Mouse (Mus musculus) MEL (cell line): Measurements from ENCODE around the gene Fuz. TPM values are rescaled to one million over a fixed set of nuclear protein-coding genes. Genes with fewer than 3 reads are reported as not detected.

Experiments
- DNase-seq: peaks from one replicate; pipeline ENCODE4 v3.0.0; 2011; ENCODE audit warnings: low read depth, low spot score
- H3K27ac ChIP-seq: 2 replicates; pipeline ENCODE4 v1.5.1; 2012; ENCODE audit warnings: low read depth, mild to moderate bottlenecking, control low read depth, low read length, moderate library complexity; ENCODE audit not compliant: control insufficient read depth
- H3K27me3 ChIP-seq, 2 experiments: fragments of 150-350 bp in 1 of 2; sonication (generic) in 1 of 2; 2 replicates each; pipeline ENCODE4 v1.6.1; 2012; ENCODE audit warnings: low read length in 2 of 2, mild to moderate bottlenecking in 2 of 2, improper control_type of control experiment in 1 of 2, moderate library complexity in 1 of 2; ENCODE audit not compliant: insufficient read depth in 2 of 2, control insufficient read depth in 1 of 2
- H3K36me3 ChIP-seq, 2 experiments: 2 replicates each; pipeline ENCODE4 v1.6.1; 2012 to 2014; ENCODE audit warnings: low read length in 2 of 2, improper control_type of control experiment in 1 of 2, inconsistent platforms in 1 of 2, mild to moderate bottlenecking in 1 of 2; ENCODE audit not compliant: insufficient read depth in 2 of 2, control insufficient read depth in 1 of 2
- H3K4me1 ChIP-seq, 2 experiments: fragments of 150-350 bp in 1 of 2; sonication (generic) in 1 of 2; 2 replicates each; pipeline ENCODE4 v1.6.1; 2012; ENCODE audit warnings: low read length in 2 of 2, improper control_type of control experiment in 1 of 2, mild to moderate bottlenecking in 1 of 2; ENCODE audit not compliant: insufficient read depth in 2 of 2, control insufficient read depth in 1 of 2
- H3K4me3 ChIP-seq, 2 experiments: fragments of 150-350 bp in 1 of 2; sonication (generic) in 1 of 2; 2 replicates each; pipeline ENCODE4 v1.5.1; 2012; ENCODE audit warnings: low read depth in 2 of 2, low read length in 2 of 2, mild to moderate bottlenecking in 2 of 2, moderate library complexity in 2 of 2, control low read depth in 1 of 2, improper control_type of control experiment in 1 of 2; ENCODE audit not compliant: control insufficient read depth in 1 of 2, insufficient read depth in 1 of 2
- H3K79me2 ChIP-seq: 2 replicates; pipeline ENCODE4 v1.6.1; 2012; ENCODE audit warnings: mild to moderate bottlenecking, low read length, moderate library complexity; ENCODE audit not compliant: control insufficient read depth, poor library complexity, insufficient read depth
- H3K9ac ChIP-seq: 2 replicates; pipeline ENCODE4 v1.6.1; 2012; ENCODE audit warnings: low read depth, mild to moderate bottlenecking, control low read depth, low read length, moderate library complexity; ENCODE audit not compliant: control insufficient read depth, poor library complexity, severe bottlenecking
- H3K9me3 ChIP-seq: fragments of 150-350 bp; sonication (generic); replicated peaks from 2 replicates; pipeline ENCODE4 v1.6.1; 2012; ENCODE audit warnings: mild to moderate bottlenecking, low read length, improper control_type of control experiment, moderate library complexity; ENCODE audit not compliant: insufficient read depth
- CHD2 ChIP-seq: IDR thresholded peaks from 2 replicates; pipeline ENCODE4 v1.6.1; 2011; ENCODE audit warnings: low read length, improper control_type of control experiment
- CTCF ChIP-seq, 3 experiments: IDR thresholded peaks in 2 of 3; conservative IDR thresholded peaks in 1 of 3; 2 replicates each; pipeline ENCODE4 v1.5.1; 2011 to 2012; ENCODE audit warnings: low read length in 3 of 3, low read depth in 2 of 3, mild to moderate bottlenecking in 2 of 3, improper control_type of control experiment in 1 of 3, inconsistent platforms in 1 of 3, mixed read lengths in 1 of 3, moderate library complexity in 1 of 3; ENCODE audit not compliant: control insufficient read depth in 1 of 3, insufficient read depth in 1 of 3, poor library complexity in 1 of 3, severe bottlenecking in 1 of 3
- HCFC1 ChIP-seq: IDR thresholded peaks from 2 replicates; pipeline ENCODE4 v1.6.1; 2012; ENCODE audit warnings: low read depth, mild to moderate bottlenecking, inconsistent platforms, low read length, improper control_type of control experiment, moderate library complexity
- JUND ChIP-seq: IDR thresholded peaks from 2 replicates; pipeline ENCODE4 v1.6.1; 2011; ENCODE audit warnings: low read depth, mild to moderate bottlenecking, improper control_type of control experiment, low read length
- MAFK ChIP-seq: IDR thresholded peaks from 2 replicates; pipeline ENCODE4 v1.6.1; 2011; ENCODE audit warnings: low read depth, mild to moderate bottlenecking, low read length, improper control_type of control experiment, borderline replicate concordance
- MAZ ChIP-seq: IDR thresholded peaks from 2 replicates; pipeline ENCODE4 v1.6.1; 2012; ENCODE audit warnings: low read depth, mild to moderate bottlenecking, inconsistent platforms, low read length, improper control_type of control experiment
- MEF2A ChIP-seq: IDR thresholded peaks from 2 replicates; pipeline ENCODE4 v1.6.1; 2014; ENCODE audit warnings: low read depth, mild to moderate bottlenecking, inconsistent platforms, low read length, improper control_type of control experiment; ENCODE audit not compliant: poor library complexity, insufficient replicate concordance, severe bottlenecking; ENCODE audit errors: extremely low read depth
- NRF1 ChIP-seq: IDR thresholded peaks from 2 replicates; pipeline ENCODE4 v1.6.1; 2014; ENCODE audit warnings: low read depth, mild to moderate bottlenecking, inconsistent platforms, low read length, improper control_type of control experiment, moderate library complexity; ENCODE audit not compliant: poor library complexity, insufficient read depth, severe bottlenecking
- POLR2A ChIP-seq, 2 experiments: IDR thresholded peaks; 2 replicates each; pipeline ENCODE4 v1.6.1; 2011 to 2012; ENCODE audit warnings: low read length in 2 of 2, mild to moderate bottlenecking in 2 of 2, control low read depth in 1 of 2, improper control_type of control experiment in 1 of 2, low read depth in 1 of 2, moderate library complexity in 1 of 2; ENCODE audit not compliant: control insufficient read depth in 1 of 2, insufficient read depth in 1 of 2, poor library complexity in 1 of 2
- POLR2AphosphoS2 ChIP-seq: IDR thresholded peaks from 2 replicates; pipeline ENCODE4 v1.6.1; 2011; ENCODE audit warnings: low read length, improper control_type of control experiment
- POLR2AphosphoS5 ChIP-seq: IDR thresholded peaks from 2 replicates; pipeline ENCODE4 v1.6.1; 2012; ENCODE audit warnings: low read depth, borderline replicate concordance, mild to moderate bottlenecking, inconsistent platforms, low read length, moderate library complexity, mixed read lengths
- RAD21 ChIP-seq: IDR thresholded peaks from 2 replicates; pipeline ENCODE4 v1.6.1; 2011; ENCODE audit warnings: mild to moderate bottlenecking, low read depth, low read length, improper control_type of control experiment
- TAL1 ChIP-seq: IDR thresholded peaks from 2 replicates; pipeline ENCODE4 v1.6.1; 2012; ENCODE audit warnings: mild to moderate bottlenecking, inconsistent platforms, low read length, moderate library complexity, mixed read lengths
- TBP ChIP-seq: IDR thresholded peaks from 2 replicates; pipeline ENCODE4 v1.8.0; 2011; ENCODE audit warnings: low read depth, low read length, improper control_type of control experiment
- UBTF ChIP-seq: IDR thresholded peaks from 2 replicates; pipeline ENCODE4 v1.6.1; 2012; ENCODE audit warnings: low read depth, mild to moderate bottlenecking, inconsistent platforms, low read length, improper control_type of control experiment, moderate library complexity, borderline replicate concordance; ENCODE audit not compliant: insufficient read depth
- USF2 ChIP-seq, 2 experiments: IDR thresholded peaks; 2 replicates each; pipeline ENCODE4 v1.6.1; 2011 to 2012; ENCODE audit warnings: improper control_type of control experiment in 2 of 2, low read length in 2 of 2, borderline replicate concordance in 1 of 2, inconsistent platforms in 1 of 2, low read depth in 1 of 2, mild to moderate bottlenecking in 1 of 2; ENCODE audit not compliant: insufficient read depth in 1 of 2
- ZC3H11A ChIP-seq: IDR thresholded peaks from 2 replicates; pipeline ENCODE4 v1.6.1; 2012; ENCODE audit warnings: low read depth, mild to moderate bottlenecking, inconsistent platforms, low read length, improper control_type of control experiment
- ZMIZ1 ChIP-seq: IDR thresholded peaks from 2 replicates; pipeline ENCODE4 v1.6.1; 2012; ENCODE audit warnings: low read depth, mild to moderate bottlenecking, inconsistent platforms, low read length, improper control_type of control experiment, moderate library complexity
- ZNF384 ChIP-seq: IDR thresholded peaks from 2 replicates; pipeline ENCODE4 v1.6.1; 2012; ENCODE audit warnings: low read depth, mild to moderate bottlenecking, inconsistent platforms, low read length, improper control_type of control experiment
- polyA plus RNA-seq, 2 experiments: library from polyadenylated mRNA; stranded (reverse) in 1 of 2; unstranded in 1 of 2; fragments of >175 nt in 1 of 2; fragments of >200 nt in 1 of 2; gene quantifications; 2 replicates each; pipeline versions ENCODE4 v1.2.1 to v1.2.4; 2012; ENCODE audit warnings: low replicate concordance in 2 of 2, low read depth in 1 of 2; ENCODE audit not compliant: insufficient read length in 2 of 2, insufficient read depth in 1 of 2, missing spikeins in 1 of 2
- total RNA-seq: library from RNA; depleted of rRNA; stranded (reverse); fragments of 300-350 nt; gene quantifications from 2 replicates; pipeline ENCODE4 v1.2.3, GENCODE M21; 2012

The Fuz gene
- total and polyA plus RNA-seq, 3 experiments = 9.4 to 18.1 TPM; not detected in 1

DNA sequence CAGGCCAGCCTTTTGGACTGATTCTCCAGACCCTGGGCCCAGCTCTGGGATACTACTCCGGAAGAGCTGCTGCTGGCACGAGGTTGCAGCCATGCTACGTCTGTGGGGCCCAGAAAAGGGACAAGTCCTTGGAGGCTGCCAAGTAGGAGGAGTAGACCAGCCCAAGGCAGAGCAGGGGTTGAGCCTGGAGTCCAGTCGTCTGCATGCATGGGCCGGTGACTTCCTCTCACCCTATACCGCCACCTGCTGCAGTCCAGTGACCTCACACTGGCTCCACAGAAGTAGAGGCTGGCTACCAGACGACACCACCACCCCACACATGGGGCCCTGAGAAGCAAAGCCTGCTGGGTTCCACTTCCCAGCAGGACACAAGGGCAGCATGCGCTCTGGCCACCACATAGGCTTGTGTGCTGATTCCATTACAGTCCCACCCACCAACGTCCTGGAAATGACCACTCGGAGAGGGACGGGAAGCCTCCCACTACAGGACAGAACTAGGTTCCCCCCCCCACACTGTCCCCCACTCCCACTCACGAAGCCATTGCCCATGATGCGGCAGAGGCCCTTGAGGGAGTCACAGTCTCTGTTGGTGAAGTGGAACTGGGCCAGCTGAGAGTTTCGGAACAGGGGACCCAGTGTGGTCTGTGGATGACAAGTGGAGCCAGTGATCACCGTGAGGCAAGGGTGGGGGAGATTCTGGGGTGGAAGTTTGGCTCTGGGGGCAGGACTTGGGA is 29.4 kb upstream of the Fuz start:
- Histone ChIP-seq H3K9ac (no peak overlapping the region), H3K27me3 (no peaks in the 10 kb centered on the region), H3K36me3 (no peaks in the 10 kb centered on the region; a peak in 1 of 4 replicates), H3K4me1 (peaks cover 3 to 4% of the 10 kb centered on the region in 2 experiments; a peak in 3 of 4 replicates), H3K4me3 (no peak overlapping the region), H3K9me3 (no peaks in the 10 kb centered on the region), H3K79me2 (peaks cover 9% of the 10 kb centered on the region), H3K27ac (peak overlapping the region; percentile 37)
- DNase-seq = peak; percentile 36
- TF ChIP-seq USF2 (IDR thresholded peaks at IDR 0.05; ENCODE audit: borderline replicate concordance in 1 of 2, insufficient read depth in 1 of 2, low read depth in 1 of 2, low read length in 2 of 2) (no peak), CTCF (IDR thresholded peaks at IDR 0.05 in 2 of 3, conservative IDR thresholded peaks at IDR 0.05 in 1 of 3; ENCODE audit: control insufficient read depth in 1 of 3, insufficient read depth in 1 of 3, low read depth in 2 of 3, low read length in 3 of 3, poor library complexity in 1 of 3, severe bottlenecking in 1 of 3) (0 out of 6 replicates have a peak, but pooled peaks of 1 of the 3 experiments have one; percentile 7), ZMIZ1 (no peak)

- Histone ChIP-seq H3K79me2 (peaks cover 9% of the 10 kb centered on the region), H3K4me1 (peaks cover 3 to 4% of the 10 kb centered on the region in 2 experiments; a peak in 3 of 4 replicates), H3K36me3 (no peaks in the 10 kb centered on the region; a peak in 1 of 4 replicates), H3K27me3 (no peaks in the 10 kb centered on the region), H3K4me3 (no peak overlapping the region), H3K9me3 (no peaks in the 10 kb centered on the region), H3K27ac (no peak overlapping the region), H3K9ac (no peak overlapping the region)
- TF ChIP-seq NRF1 = no peak
- TF ChIP-seq RAD21 = no peak
- no peak for TF ChIP-seq TBP
- TF ChIP-seq MEF2A = no peak
- TF ChIP-seq ZC3H11A = no peak
- TF ChIP-seq HCFC1 = no peak
- TF ChIP-seq UBTF = no peak
- TF ChIP-seq JUND = no peak
- TF ChIP-seq MAFK = no peak
- TF ChIP-seq POLR2AphosphoS5 = no peak
- no peak for TF ChIP-seq CHD2
- TF ChIP-seq MAZ = no peak
- TF ChIP-seq POLR2AphosphoS2 = no peak
- TF ChIP-seq POLR2A (IDR thresholded peaks at IDR 0.05; ENCODE audit: control insufficient read depth in 1 of 2, insufficient read depth in 1 of 2, low read depth in 1 of 2, low read length in 2 of 2, poor library complexity in 1 of 2) = no peak
- TF ChIP-seq TAL1 = no peak
- TF ChIP-seq ZNF384 = no peak
- DNase-seq = no peak
These were observed 28.7 kb upstream of the Fuz start for GRCm38 (mm10) chr7:44867010-44867702.
